Mouse (Mus musculus) lung, adult 18-20 months (tissue): ENCODE results near the gene Cmah.

ENCODE experiments used
- DNase-seq, 2 experiments: peaks; one replicate each; pipeline ENCODE4 v3.0.0; 2022; ENCODE audit warnings: mixed read lengths in 2 of 2

Gene Cmah

GRCm38 (mm10) chr13:24418814-24419213 lies 91.6 kb downstream of the Cmah start:
- DNase-seq = no peak

- no peak for DNase-seq
These were observed 92.5 kb downstream of the Cmah start for GRCm38 (mm10) chr13:24419560-24420250.

DNA sequence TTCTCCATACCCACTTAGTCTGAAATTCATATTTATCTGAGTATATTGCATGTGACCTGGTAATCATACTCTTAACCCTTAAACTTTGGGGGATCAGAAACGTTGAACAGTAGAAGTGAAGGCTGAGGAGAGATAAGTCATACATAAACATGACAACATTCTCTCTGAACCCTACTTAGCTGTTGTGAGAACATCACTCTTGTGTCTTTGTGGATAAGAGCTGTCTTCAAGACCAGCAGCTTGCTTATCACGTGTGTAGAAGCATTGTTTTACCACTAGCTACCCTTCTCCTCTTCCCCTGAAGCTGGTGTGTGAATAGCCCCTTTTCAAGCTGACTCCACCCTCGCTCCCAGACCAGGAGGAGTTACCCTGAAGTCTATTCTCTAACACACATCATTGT lies 94.8 kb downstream of the Cmah start:
- no peak for DNase-seq

DNA sequence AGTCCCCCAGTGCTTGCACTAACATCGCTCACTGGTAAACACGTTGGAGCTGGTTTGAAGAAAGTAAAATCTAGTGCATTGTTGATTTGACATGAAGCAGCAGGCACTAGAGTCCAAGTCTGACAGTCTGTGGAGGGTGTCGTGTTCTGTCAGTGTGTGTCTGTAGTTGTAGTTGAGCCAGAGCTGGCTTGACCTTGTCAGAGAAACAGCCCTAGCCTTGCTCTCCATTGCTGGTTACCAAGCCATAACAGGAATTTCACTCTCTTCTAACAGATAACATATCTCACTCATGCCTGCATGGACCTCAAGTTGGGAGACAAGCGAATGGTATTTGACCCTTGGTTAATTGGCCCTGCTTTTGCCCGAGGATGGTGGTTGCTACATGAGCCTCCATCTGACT lies 103.0 kb downstream of the Cmah start:
- DNase-seq = no peak

- DNase-seq = no peak
These were observed 104.4 kb downstream of the Cmah start for GRCm38 (mm10) chr13:24431593-24431992.

- DNase-seq = peak in 1 of 2 experiments; percentile 3
These were observed 115.1 kb downstream of the Cmah start for GRCm38 (mm10) chr13:24442272-24442671.

DNA sequence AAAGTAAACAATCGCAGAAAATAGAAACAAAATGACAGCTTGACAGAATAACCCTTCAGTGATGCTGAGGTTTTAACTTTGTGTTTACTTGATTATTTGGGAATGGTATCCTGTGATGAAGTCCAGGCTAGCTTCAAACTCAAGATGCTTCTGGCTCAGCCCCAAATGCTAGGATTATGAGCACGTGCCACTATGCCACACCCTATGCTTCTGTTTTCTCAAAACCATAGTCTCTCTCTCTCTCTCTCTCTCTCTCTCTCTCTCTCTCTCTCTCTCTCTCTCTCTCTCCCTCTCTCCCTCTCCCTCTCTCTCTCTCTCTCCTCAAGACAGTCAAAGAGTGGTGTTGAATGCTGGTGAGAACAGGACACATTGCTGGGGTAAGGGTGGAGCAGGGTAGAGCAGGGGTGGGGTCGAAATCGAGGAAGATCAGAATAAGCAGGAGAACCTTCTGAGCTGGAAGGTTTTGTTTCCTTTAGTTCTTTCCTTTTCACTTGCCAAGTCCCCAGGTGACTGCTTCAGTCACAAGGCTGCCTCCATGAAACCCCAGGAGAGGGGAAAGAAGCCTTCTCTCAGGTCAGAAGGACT lies 116.7 kb downstream of the Cmah start:
- DNase-seq = no peak

GRCm38 (mm10) chr13:24444709-24445108 lies 117.5 kb downstream of the Cmah start:
- DNase-seq = peak; percentile 19 to 26

GRCm38 (mm10) chr13:24445166-24445565 lies 118.0 kb downstream of the Cmah start:
- DNase-seq = no peak

GRCm38 (mm10) chr13:24446081-24446480 lies 118.9 kb downstream of the Cmah start:
- no peak for DNase-seq

- no peak for DNase-seq
These were observed 119.8 kb downstream of the Cmah start for GRCm38 (mm10) chr13:24447043-24447442.

GRCm38 (mm10) chr13:24448578-24448977 lies 121.4 kb downstream of the Cmah start:
- no peak for DNase-seq

DNA sequence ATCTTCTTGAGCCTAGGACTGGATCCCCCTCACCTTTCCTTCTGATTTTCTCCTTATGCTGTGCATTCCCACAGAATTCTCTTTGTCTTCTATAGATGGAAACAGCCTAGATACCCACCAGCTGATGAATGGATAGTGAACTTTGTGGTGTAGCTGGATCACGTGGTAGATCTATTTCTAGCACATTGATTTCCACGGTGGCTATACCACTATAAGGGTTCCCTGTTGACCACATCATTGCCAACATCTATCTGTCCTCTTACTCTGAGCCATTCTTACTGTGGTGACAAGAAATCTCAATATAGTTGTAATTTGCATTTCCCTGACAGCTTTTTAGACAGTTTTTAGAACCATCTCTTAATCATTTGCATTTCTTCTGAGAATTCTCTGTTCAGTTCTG lies 124.3 kb downstream of the Cmah start:
- no peak for DNase-seq

GRCm38 (mm10) chr13:24453737-24454136 lies 126.5 kb downstream of the Cmah start:
- DNase-seq = no peak

DNA sequence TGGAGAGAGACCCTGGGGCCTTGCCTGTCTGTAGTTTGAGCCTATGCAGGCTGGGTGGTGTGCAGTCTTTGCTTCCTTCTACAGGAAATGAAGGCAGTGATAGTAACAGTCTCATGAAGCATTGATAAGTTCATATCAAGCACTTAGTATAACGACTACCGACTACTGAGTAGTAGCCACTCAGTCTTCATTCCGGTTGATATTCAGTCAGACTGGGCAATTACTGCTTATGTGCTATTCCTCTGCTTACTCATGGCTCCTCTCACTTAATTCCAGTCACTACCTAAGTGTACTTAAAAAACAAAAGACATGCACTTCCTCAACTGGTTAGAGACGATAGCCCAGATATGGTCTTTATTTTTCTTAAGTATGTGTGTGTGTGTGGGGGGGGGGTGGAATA lies 129.2 kb downstream of the Cmah start:
- DNase-seq = no peak

- no peak for DNase-seq
These were observed 133.3 kb downstream of the Cmah start for GRCm38 (mm10) chr13:24460517-24460916.

GRCm38 (mm10) chr13:24463767-24464166 lies 136.6 kb downstream of the Cmah start:
- no peak for DNase-seq

- no peak for DNase-seq
These were observed 138.8 kb downstream of the Cmah start for GRCm38 (mm10) chr13:24466027-24466426.

- no peak for DNase-seq
These were observed 140.6 kb downstream of the Cmah start for GRCm38 (mm10) chr13:24467806-24468205.

DNA sequence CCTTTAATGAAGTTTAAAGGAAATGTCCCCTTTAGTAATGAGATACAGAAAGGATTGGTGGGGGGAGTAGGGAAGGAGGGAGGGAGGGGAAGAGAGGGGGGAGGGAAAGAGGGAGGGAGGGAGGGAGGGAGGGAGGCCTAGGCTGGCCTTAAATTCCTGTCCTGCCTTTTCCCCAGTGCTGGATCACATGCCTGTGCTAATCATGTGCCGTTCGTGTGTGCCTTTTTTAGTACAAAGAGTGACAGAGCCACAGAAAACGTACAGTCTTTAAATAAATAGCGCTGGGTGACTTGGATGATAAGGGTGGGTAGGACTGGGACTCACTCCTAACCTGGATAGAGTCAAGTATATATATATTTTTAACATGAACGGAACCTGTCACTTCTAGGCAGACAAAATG lies 150.4 kb downstream of the Cmah start:
- DNase-seq = no peak

DNA sequence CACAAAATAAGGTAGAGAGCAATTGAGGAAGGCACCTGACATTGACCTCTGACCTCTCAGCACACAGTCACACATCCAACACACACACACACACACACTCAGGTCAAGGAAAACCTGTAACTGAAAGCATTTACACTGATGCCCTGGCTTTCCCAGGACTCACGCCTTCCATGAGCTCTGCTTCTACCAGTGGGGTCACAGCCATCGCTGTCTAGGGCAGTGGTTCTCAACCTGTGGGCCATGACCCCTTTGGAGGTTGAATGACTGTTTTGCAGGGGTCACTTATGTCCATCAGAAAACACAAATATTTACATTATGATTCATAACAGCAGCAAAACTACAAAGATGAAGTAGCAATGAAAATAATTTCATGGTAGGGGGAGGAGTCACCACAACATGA lies 152.3 kb downstream of the Cmah start:
- DNase-seq = no peak

- no peak for DNase-seq
These were observed 153.6 kb downstream of the Cmah start for GRCm38 (mm10) chr13:24480824-24481223.

GRCm38 (mm10) chr13:24481615-24482295 lies 154.6 kb downstream of the Cmah start:
- DNase-seq = peak; percentile 15 to 20

DNA sequence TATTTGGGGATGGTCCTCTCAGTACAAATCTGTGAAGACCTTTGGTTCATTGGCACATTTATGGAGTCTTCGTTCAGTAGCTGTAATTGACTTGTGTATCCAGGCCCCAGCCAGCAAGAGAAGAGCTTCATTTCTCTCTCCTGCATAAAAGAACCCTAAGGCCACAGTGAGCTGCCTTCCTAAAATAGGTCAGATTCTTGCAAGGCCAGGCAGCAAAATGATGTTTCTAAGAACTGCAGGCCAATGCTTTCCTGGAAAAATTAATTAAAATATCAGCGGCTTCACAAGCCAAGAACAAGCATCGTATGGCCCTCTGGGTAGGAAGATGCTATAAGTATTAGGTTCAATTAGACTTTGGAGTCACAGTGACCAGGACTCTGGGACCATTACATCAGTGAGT lies 156.5 kb downstream of the Cmah start:
- DNase-seq = no peak
